Mouse (Mus musculus) thymus, postnatal 36 days (tissue): ENCODE data around the gene Sim2.

Experiments used
- DNase-seq, 2 experiments: peaks; one replicate each; pipeline ENCODE4 v3.0.0; 2022; ENCODE audit warnings: mixed read lengths in 2 of 2

Sim2 gene

DNA sequence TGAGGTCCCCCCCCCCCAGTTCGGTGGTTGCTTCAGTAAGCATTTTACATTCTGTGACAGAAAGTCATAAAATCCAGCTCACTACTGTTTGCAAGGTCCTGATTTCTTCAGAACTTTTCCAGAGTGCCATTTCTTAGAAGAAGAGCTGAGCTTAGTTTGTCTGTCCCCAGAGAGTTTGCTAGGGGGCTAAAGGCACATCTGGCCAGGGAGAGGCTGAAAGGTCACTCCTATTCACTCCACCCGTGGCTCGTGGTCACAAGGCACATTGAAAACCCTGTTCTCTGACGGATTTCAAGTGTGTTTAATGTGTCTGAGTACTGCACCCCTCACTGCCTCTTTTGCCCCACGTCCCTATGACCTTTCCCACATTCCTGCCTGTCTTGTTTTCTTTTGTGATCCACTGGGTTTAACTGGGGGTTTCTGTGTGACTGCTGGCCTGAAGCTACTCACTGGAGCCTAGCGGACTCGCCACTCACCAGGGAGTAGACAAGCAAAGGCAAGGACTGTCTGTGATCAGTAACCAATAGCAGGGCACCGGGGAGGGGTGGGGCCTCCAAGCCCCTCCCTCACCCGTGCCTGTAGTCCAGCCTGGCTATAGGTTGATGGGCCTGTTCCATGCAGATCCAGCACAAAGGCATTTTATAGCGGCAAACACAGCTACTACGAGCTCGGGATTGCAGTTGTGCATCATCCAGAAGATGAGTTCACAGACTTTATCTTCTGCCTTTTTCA lies 13.2 kb downstream of the Sim2 start:
- DNase-seq: no peak

DNA sequence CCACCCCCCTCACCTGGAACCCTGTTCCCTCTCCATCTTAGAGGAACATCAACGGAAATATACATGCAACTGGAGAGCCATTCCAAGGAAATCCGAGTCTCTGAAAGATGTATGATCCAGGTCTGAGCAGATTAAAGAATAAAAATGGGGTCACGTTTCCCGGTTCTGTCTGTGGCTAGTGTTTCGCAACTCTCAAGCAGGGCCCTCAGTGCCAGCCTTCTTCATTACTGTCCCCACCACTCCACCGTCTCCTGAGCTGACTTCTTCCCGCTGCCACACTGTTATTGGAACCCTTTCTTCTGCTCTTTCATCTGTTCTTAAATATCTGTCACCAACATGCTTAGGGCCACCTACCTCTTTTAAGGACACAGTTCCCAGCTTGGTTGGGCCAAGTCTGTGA lies 28.4 kb downstream of the Sim2 start:
- no peak for DNase-seq

- DNase-seq: no peak
Observed at GRCm38 (mm10) chr16:94114693-94115092, 30.0 kb downstream of the Sim2 start.

- DNase-seq: no peak
Observed at GRCm38 (mm10) chr16:94117333-94117732, 32.6 kb downstream of the Sim2 start.

GRCm38 (mm10) chr16:94118394-94118793 lies 33.7 kb downstream of the Sim2 start:
- DNase-seq: no peak

DNA sequence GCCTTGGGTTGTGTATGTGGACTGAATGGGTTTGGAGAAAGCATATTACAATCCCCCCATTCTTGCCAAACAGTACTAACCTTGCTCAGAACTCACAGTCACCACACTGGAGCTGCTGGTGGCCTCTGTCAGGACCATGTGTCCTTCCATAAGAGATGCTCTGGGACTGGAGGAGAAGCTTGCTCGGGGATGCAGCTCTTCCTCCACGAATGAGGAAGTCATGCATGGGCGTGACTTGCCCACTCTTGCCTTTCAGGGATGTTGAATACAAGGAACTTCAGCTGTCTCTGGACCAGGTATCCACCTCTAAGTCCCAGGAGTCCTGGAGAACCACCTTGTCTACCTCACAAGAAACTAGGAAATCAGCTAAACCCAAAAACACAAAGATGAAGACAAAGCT lies 37.6 kb downstream of the Sim2 start:
- no peak for DNase-seq

DNA sequence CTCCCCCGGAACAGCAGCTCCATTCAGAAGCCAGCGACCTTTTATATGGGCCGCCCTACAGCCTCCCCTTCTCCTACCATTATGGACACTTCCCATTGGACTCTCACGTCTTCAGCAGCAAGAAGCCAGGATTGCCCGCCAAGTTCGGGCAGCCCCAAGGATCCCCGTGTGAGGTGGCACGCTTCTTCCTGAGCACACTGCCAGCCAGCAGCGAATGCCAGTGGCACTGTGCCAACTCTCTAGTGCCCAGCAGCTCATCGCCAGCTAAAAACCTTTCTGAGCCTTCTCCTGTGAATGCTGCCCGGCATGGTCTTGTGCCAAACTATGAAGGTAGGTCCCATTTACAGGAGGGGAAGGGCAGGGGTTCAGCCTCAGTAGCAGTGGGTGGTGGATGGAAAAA lies 38.5 kb downstream of the Sim2 start:
- DNase-seq: no peak

GRCm38 (mm10) chr16:94125172-94125981 lies 40.6 kb downstream of the Sim2 start:
- no peak for DNase-seq

GRCm38 (mm10) chr16:94126200-94126599 lies 41.5 kb downstream of the Sim2 start:
- no peak for DNase-seq

GRCm38 (mm10) chr16:94128236-94128835 lies 43.6 kb downstream of the Sim2 start:
- DNase-seq: no peak

DNA sequence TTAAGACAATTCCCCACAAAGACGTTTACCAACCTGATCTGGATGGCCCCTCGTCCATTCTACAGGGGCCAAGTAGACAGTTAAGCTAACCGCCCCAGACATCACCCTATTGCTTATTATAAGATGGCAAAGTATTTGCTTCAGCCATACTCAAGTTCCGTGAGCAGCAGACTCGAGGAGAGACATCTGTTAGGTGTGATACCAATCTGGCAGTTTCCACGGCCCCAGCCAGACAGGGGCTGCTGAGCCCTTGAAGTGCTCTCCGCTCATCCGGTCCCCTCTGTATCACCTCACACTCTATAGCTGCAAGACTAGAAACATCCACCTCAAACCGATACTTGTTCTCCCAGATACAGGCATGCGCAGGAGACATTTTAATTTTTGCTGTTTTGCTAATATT lies 49.5 kb downstream of the Sim2 start:
- no peak for DNase-seq

- DNase-seq: no peak
Observed at GRCm38 (mm10) chr16:94140746-94141145, 56.0 kb downstream of the Sim2 start.

DNA sequence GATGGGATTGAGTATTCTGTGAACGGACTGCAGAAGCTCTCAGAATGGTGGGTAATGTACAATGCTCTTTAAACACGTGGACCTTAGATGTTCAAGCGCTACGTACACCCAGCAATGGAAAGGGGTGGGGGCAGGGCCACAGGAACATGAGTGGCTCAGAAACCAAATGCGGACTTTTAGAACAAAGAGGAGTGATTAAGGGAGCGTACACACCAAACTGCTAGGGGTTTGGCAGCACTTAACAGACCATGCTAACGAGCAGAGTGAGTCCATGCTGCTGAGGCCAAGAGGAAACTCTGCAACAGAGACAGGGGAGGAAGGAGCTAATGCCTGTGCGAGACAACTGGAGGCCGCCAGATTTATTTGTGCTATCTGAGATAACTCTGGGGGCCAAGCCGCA lies 58.6 kb downstream of the Sim2 start:
- DNase-seq: no peak

GRCm38 (mm10) chr16:94148139-94148538 lies 63.4 kb downstream of the Sim2 start:
- DNase-seq: no peak

DNA sequence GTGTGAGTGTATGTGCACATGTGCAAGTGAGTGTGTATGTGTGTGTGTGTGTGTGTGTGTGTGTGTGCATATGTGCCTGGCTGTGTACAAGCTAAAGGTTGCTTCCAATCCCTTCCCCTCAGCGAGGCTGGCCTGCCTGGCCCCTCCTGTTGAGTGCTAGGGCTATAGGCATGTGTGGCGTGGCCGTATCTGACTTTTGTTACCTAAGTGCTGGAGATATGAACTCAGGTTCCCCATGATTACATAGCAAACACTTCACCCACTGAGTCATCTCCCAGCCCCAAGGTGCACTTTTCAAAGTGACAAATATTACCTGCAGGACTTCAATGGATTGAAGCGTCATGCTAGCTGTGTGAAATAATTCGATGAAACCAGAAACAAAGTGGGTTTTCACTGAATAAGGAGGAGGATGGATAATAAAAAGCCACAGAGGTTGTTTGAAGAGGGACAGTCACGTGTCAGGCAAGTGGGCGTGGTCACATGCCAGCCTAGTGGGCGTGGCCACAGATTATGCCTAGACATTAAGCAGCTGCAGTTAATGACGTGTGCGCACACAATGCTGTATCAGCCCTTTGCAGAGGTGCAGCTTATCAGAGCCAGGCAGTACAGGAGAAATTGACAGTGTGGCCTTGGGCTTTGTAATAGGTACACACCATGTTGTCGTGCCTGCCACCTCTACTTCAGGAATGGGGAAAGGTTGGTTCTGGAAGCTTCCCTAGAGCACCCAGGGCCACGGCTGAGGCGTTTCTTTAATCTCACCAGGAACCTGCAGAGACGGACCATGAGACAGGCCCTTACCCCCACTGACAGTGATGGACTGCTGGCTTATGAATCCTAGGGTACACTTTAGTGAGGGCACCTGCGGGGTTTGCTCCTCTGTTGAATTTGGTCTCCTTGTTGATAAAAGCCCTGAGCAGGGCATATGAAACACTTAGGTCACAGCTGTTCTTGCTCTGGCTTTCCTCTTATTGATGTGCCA lies 65.7 kb downstream of the Sim2 start:
- no peak for DNase-seq

DNA sequence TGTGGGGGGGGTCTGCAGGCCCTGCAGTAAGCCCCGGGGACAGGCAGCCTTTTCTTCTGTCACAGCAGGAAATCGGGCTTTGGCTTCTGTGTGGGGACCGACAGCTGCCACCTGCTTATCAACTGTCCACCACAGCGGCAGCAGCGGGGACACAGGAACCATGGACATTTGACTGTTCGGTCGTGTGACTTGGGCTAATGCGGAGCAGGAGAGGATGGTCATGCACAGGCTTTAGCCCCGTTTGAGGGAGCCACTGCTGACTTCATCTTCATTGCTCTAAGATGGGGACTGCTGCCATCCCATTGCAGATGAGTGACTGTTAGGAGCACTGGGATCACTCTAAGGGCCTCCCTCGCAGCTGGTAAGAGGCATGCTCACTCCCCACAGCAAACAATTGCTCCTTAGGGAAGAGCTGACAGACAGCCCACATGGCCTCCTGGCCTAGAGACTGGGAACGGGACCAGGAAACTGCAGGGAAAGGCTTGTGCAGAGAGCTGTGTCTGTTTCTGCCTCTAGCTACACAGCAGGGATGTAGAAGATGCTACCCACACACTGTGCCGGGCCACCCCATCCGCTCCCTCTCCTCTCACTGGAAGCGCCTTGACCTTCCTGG lies 70.4 kb downstream of the Sim2 start:
- DNase-seq: no peak

DNA sequence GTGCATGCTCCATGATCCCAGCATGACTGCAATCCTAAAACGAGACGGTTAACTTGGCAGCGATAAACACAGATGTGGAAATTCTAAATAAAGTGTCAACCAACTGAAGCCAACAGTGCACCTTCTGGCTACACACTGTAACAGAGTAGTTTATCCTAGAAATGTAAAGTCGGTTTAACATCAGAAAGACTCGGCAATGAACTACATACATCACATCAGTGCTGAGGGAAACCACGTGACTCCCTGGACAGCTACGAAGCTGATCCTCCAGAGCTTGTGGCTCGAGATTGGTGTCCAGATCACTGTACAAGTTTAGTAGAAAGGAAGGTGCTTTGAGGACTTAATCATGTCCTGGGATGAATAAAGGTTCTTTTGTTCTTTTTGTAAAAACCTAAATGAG lies 73.1 kb downstream of the Sim2 start:
- no peak for DNase-seq

DNA sequence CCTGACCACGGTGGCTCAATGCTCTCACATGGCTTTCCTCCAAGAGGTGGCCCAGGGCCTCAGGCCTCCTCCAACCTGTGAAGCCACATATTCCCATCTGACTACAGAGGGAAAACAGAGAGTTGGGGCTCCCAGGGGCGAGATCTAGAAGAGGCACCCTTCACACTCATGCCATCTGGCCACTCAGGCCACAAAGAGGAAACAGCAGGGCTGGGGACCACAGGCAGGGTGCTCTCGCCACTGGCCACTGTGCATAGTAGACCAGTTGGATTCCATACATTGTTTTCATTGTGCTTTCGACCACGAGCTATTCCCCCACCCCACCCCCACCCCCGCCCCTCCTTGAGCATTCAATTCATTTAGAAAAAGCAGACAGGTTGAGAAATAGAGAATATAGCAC lies 77.3 kb downstream of the Sim2 start:
- no peak for DNase-seq

DNA sequence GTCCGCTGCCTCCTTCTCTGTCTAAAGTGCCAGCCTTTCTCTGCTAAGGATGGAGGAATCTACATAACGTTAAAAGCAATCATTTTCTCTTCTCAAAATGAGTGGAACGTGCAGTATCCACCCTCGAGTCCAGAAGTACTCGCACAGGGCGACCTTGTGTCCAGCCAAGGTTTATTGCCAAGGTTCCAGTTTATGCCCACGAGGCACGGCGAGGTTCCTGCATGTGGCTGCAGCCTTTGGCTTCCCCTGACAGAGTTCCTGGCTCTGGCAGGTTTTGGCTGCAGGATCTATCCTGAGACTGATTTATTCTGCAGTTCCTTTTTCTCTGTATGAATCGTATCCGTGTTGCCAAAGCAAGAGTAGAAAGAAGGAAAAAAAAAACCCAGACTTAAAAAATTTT lies 78.3 kb downstream of the Sim2 start:
- no peak for DNase-seq

- DNase-seq: no peak
Observed at GRCm38 (mm10) chr16:94164236-94164635, 79.5 kb downstream of the Sim2 start.

GRCm38 (mm10) chr16:94164978-94165377 lies 80.2 kb downstream of the Sim2 start:
- no peak for DNase-seq
